Mouse (Mus musculus) forebrain, embryonic 16.5 days (tissue): ENCODE measurements at regions not wholly inside any gene's neighbourhood (a gene's known extent, or its start where the extent isn't known, plus 50 kb on each side); places are given as distances from the start of the nearest gene placed in this dataset.

Source experiments
- ATAC-seq: fragments of 200-750 bp; cut with Nextera tagmentation; 2 replicates; pipeline ENCODE4 v1.8.0; 2017; ENCODE audit warnings: mild to moderate bottlenecking, moderate library complexity
- H3K27ac ChIP-seq: fragments of 300-500 bp; sonication (generic); 2 replicates; pipeline ENCODE4 v1.5.1; 2014; ENCODE audit warnings: low read length, control low read depth
- H3K27me3 ChIP-seq: fragments of 300-500 bp; sonication (generic); replicated peaks from 2 replicates; pipeline ENCODE4 v1.6.1; 2014; ENCODE audit warnings: low read length; ENCODE audit not compliant: control insufficient read depth, insufficient read depth
- H3K36me3 ChIP-seq: fragments of 300-500 bp; sonication (generic); 2 replicates; pipeline ENCODE4 v1.6.1; 2014; ENCODE audit not compliant: control insufficient read depth, insufficient read depth
- H3K4me1 ChIP-seq: fragments of 300-500 bp; sonication (generic); replicated peaks from 2 replicates; pipeline ENCODE4 v1.6.1; 2014; ENCODE audit warnings: low read length; ENCODE audit not compliant: control insufficient read depth, insufficient read depth
- H3K4me2 ChIP-seq: fragments of 300-500 bp; sonication (generic); 2 replicates; pipeline ENCODE4 v1.6.1; 2014; ENCODE audit warnings: mild to moderate bottlenecking, low read length, control low read depth
- H3K4me3 ChIP-seq: fragments of 300-500 bp; sonication (generic); replicated peaks from 2 replicates; pipeline ENCODE4 v1.5.1; 2014; ENCODE audit warnings: mild to moderate bottlenecking, low read length, control low read depth
- H3K9ac ChIP-seq: fragments of 300-500 bp; sonication (generic); replicated peaks from 2 replicates; pipeline ENCODE4 v1.6.1; 2014; ENCODE audit warnings: low read depth, low read length, control low read depth
- H3K9me3 ChIP-seq: fragments of 300-500 bp; sonication (generic); 2 replicates; pipeline ENCODE4 v1.6.1; 2016; ENCODE audit warnings: low read length; ENCODE audit not compliant: control insufficient read depth
- WGBS: fragments of 180-500 bp; shearing (Covaris S2); extraction: QIAGEN DNeasy Blood & Tissue Kit; methylation state at CpG from one replicate; pipeline ENCODE4 v1.1.7; 2014; 5-methylcytosine and 5-hydroxymethylcytosine counted together

- Histone ChIP-seq H3K27ac (no peak overlapping the region), H3K4me1 (peaks cover 11% of the 10 kb centered on the region), H3K9me3 (no peaks in the 10 kb centered on the region), H3K36me3 (no peaks in the 10 kb centered on the region), H3K4me3 (no peak overlapping the region), H3K4me2 (no peak overlapping the region), H3K9ac (no peak overlapping the region), H3K27me3 (0 out of 2 replicates have a peak, but pooled peaks cover 2% of the 10 kb centered on the region)
- no peak for ATAC-seq
- WGBS = 65% methylated on average over 8 of the region's 8 CpGs
These were observed 173.2 kb upstream of the Tox3 start for GRCm38 (mm10) chr8:90521393-90521792.

GRCm38 (mm10) chr8:90520186-90520585 is 172.0 kb upstream of the Tox3 start:
- Histone ChIP-seq H3K27me3 (0 out of 2 replicates have a peak, but pooled peaks cover 4% of the 10 kb centered on the region), H3K4me3 (no peak overlapping the region), H3K4me2 (no peak overlapping the region), H3K27ac (no peak overlapping the region), H3K4me1 (peaks cover 11% of the 10 kb centered on the region), H3K9ac (no peak overlapping the region), H3K9me3 (no peaks in the 10 kb centered on the region), H3K36me3 (no peaks in the 10 kb centered on the region)
- WGBS = 1% methylated on average over 4 of the region's 4 CpGs
- ATAC-seq = peak; percentile 87

- Histone ChIP-seq H3K27me3 (0 out of 2 replicates have a peak, but pooled peaks cover 4% of the 10 kb centered on the region), H3K9me3 (no peaks in the 10 kb centered on the region), H3K27ac (no peak overlapping the region), H3K9ac (no peak overlapping the region), H3K4me2 (no peak overlapping the region), H3K36me3 (no peaks in the 10 kb centered on the region), H3K4me3 (no peak overlapping the region), H3K4me1 (peaks cover 11% of the 10 kb centered on the region)
- ATAC-seq = no peak
- WGBS = 34% methylated on average over 6 of the region's 6 CpGs
These were observed 171.4 kb upstream of the Tox3 start for GRCm38 (mm10) chr8:90519567-90519966.

- H3K4me1 ChIP-seq = peaks cover 11% of the 10 kb centered on the region
These were observed 166.0 kb upstream of the Tox3 start for GRCm38 (mm10) chr8:90514191-90514590.

GRCm38 (mm10) chr8:90513601-90514000 is 165.5 kb upstream of the Tox3 start:
- Histone ChIP-seq H3K4me2 (no peak overlapping the region), H3K4me3 (no peak overlapping the region), H3K36me3 (no peaks in the 10 kb centered on the region), H3K27ac (no peak overlapping the region), H3K4me1 (peaks cover 11% of the 10 kb centered on the region), H3K9me3 (no peaks in the 10 kb centered on the region), H3K9ac (no peak overlapping the region), H3K27me3 (0 out of 2 replicates have a peak, but pooled peaks cover 4% of the 10 kb centered on the region)
- no peak for ATAC-seq
- WGBS = 87% methylated on average over 4 of the region's 4 CpGs

More at GRCm38 (mm10) chr8:90514191-90514590, 166.0 kb upstream of the Tox3 start:
- H3K9me3 ChIP-seq = no peaks in the 10 kb centered on the region
- H3K4me3 ChIP-seq = no peak overlapping the region
- WGBS = 76% methylated on average over 3 of the region's 3 CpGs
- H3K9ac ChIP-seq = no peak overlapping the region
- no peaks in the 10 kb centered on the region for H3K36me3 ChIP-seq
- H3K27me3 ChIP-seq = 0 out of 2 replicates have a peak, but pooled peaks cover 4% of the 10 kb centered on the region
- no peak overlapping the region for H3K27ac ChIP-seq
- ATAC-seq = no peak
- H3K4me2 ChIP-seq = no peak overlapping the region

- ATAC-seq = peak; percentile 64; the same call in 1 of the 2 replicates
- H3K4me3 ChIP-seq = no peak overlapping the region
- H3K9ac ChIP-seq = no peak overlapping the region
- no peak overlapping the region for H3K4me2 ChIP-seq
- peaks cover 11% of the 10 kb centered on the region for H3K4me1 ChIP-seq
- H3K27me3 ChIP-seq = 0 out of 2 replicates have a peak, but pooled peaks cover 4% of the 10 kb centered on the region
- no peaks in the 10 kb centered on the region for H3K9me3 ChIP-seq
- WGBS = 39% methylated on average over 8 of the region's 8 CpGs
- H3K27ac ChIP-seq = no peak overlapping the region
- H3K36me3 ChIP-seq = no peaks in the 10 kb centered on the region
These were observed 165.0 kb upstream of the Tox3 start for GRCm38 (mm10) chr8:90513102-90513501.

- Histone ChIP-seq H3K36me3 (no peaks in the 10 kb centered on the region), H3K9ac (no peak overlapping the region), H3K4me3 (no peak overlapping the region), H3K9me3 (no peaks in the 10 kb centered on the region), H3K4me1 (peaks cover 11% of the 10 kb centered on the region), H3K27me3 (0 out of 2 replicates have a peak, but pooled peaks cover 4% of the 10 kb centered on the region), H3K27ac (no peak overlapping the region), H3K4me2 (no peak overlapping the region)
- 2% methylated on average over 2 of the region's 2 CpGs for WGBS
- no peak for ATAC-seq
These were observed 164.5 kb upstream of the Tox3 start for GRCm38 (mm10) chr8:90512594-90512993.

- 81% methylated on average over 5 of the region's 5 CpGs for WGBS
- no peak for ATAC-seq
These were observed 156.4 kb upstream of the Tox3 start for GRCm38 (mm10) chr8:90504521-90504920.

GRCm38 (mm10) chr8:90503306-90503705 is 155.2 kb upstream of the Tox3 start:
- H3K27me3 ChIP-seq = no peaks in the 10 kb centered on the region
- no peaks in the 10 kb centered on the region for H3K9me3 ChIP-seq
- 52% methylated on average over 2 of the region's 2 CpGs for WGBS

More at GRCm38 (mm10) chr8:90504521-90504920, 156.4 kb upstream of the Tox3 start:
- no peak overlapping the region for H3K27ac ChIP-seq
- H3K9me3 ChIP-seq = no peaks in the 10 kb centered on the region
- H3K4me3 ChIP-seq = no peak overlapping the region
- no peak overlapping the region for H3K9ac ChIP-seq
- H3K4me1 ChIP-seq = no peaks in the 10 kb centered on the region
- H3K36me3 ChIP-seq = no peaks in the 10 kb centered on the region
- H3K27me3 ChIP-seq = no peaks in the 10 kb centered on the region
- H3K4me2 ChIP-seq = no peak overlapping the region

GRCm38 (mm10) chr8:90502879-90503278 is 154.7 kb upstream of the Tox3 start:
- Histone ChIP-seq H3K9me3 (no peaks in the 10 kb centered on the region), H3K4me3 (no peak overlapping the region), H3K27ac (no peak overlapping the region), H3K27me3 (no peaks in the 10 kb centered on the region), H3K4me2 (no peak overlapping the region), H3K36me3 (no peaks in the 10 kb centered on the region), H3K9ac (no peak overlapping the region), H3K4me1 (no peaks in the 10 kb centered on the region)
- ATAC-seq = no peak
- 60% methylated on average over 2 of the region's 2 CpGs for WGBS

More at GRCm38 (mm10) chr8:90503306-90503705, 155.2 kb upstream of the Tox3 start:
- Histone ChIP-seq H3K4me2 (no peak overlapping the region), H3K9ac (no peak overlapping the region), H3K27ac (no peak overlapping the region), H3K4me1 (no peaks in the 10 kb centered on the region), H3K36me3 (no peaks in the 10 kb centered on the region), H3K4me3 (no peak overlapping the region)
- no peak for ATAC-seq
